Mouse (Mus musculus) heart, postnatal 10 days (tissue): Measurements from ENCODE around the gene Col4a2. TPM values are rescaled to one million over a fixed set of nuclear protein-coding genes. Genes with fewer than 3 reads are reported as not detected.

Experiments used
- DNase-seq, 2 experiments: peaks; one replicate each; pipeline ENCODE4 v3.0.0; 2021
- intact Hi-C: fragments of 180-260 bp; cut with DNase I; formaldehyde crosslinking; loops from one replicate; pipeline ENCODE4 v1.15.1; 2025
- total RNA-seq, 2 experiments: library from RNA; stranded (reverse); gene quantifications; 2 replicates each; pipeline ENCODE4 v1.2.3; 2021

The Col4a2 gene
- total RNA-seq = 100 to 1,000 TPM; 697 to 713 TPM

- peak; percentile 82 to 90 for DNase-seq
- intact Hi-C loops = loop anchor here (1.0 to 5.0 kb wide), 3 partner anchors 35 to 81 kb away; no protein-coding TSS in a partner anchor
These were observed at the start of gene Col4a2, which contains the start of gene Col4a1 for GRCm38 (mm10) chr8:11312349-11313175. Col4a2 (plus strand) TSS chr8:11312805. Col4a1 (minus strand) TSS chr8:11312826.

- intact Hi-C loops = no loop called here
- DNase-seq = no peak
These were observed 48.8 kb upstream of the Col4a2 start for GRCm38 (mm10) chr8:11263848-11264247.

- DNase-seq = no peak
- intact Hi-C loops = no loop called here
These were observed 46.6 kb upstream of the Col4a2 start for GRCm38 (mm10) chr8:11265971-11266370.

- DNase-seq = no peak
- intact Hi-C loops = no loop called here
These were observed 46.1 kb upstream of the Col4a2 start for GRCm38 (mm10) chr8:11266471-11266870.

- intact Hi-C loops = no loop called here
- DNase-seq = no peak
These were observed 43.9 kb upstream of the Col4a2 start for GRCm38 (mm10) chr8:11268753-11269152.

GRCm38 (mm10) chr8:11270826-11271225, 41.8 kb upstream of the Col4a2 start:
- no peak for DNase-seq
- intact Hi-C loops = loop anchor here (10.0 kb wide), 1 partner anchor 284 kb away; the partner anchor contains the start of genes Cars2 and Ing1

GRCm38 (mm10) chr8:11272205-11272604, 40.4 kb upstream of the Col4a2 start:
- intact Hi-C loops = loop anchor here (10.0 kb wide), 1 partner anchor 283 kb away; the partner anchor contains the start of genes Cars2 and Ing1
- DNase-seq = no peak

GRCm38 (mm10) chr8:11273506-11274158, 39.0 kb upstream of the Col4a2 start:
- intact Hi-C loops = loop anchor here (10.0 kb wide), 1 partner anchor 281 kb away; the partner anchor contains the start of genes Cars2 and Ing1
- DNase-seq = peak; percentile 81 to 83

GRCm38 (mm10) chr8:11274415-11274814, 38.2 kb upstream of the Col4a2 start:
- no peak for DNase-seq
- intact Hi-C loops = loop anchor here (10.0 kb wide), 1 partner anchor 280 kb away; the partner anchor contains the start of genes Cars2 and Ing1

GRCm38 (mm10) chr8:11276286-11276685, 36.3 kb upstream of the Col4a2 start:
- no peak for DNase-seq
- intact Hi-C loops = loop anchor here (5.0 to 10.0 kb wide), 2 partner anchors 36 to 279 kb away; partner anchors contain the start of genes Cars2, Col4a1, Col4a2 and Ing1

- peak; percentile 56 to 64 for DNase-seq
- intact Hi-C loops = loop anchor here (5.0 to 10.0 kb wide), 2 partner anchors 35 to 277 kb away; partner anchors contain the start of genes Cars2, Col4a1, Col4a2 and Ing1
These were observed 35.0 kb upstream of the Col4a2 start for GRCm38 (mm10) chr8:11277602-11278051.

GRCm38 (mm10) chr8:11278101-11278611, 34.4 kb upstream of the Col4a2 start:
- intact Hi-C loops = loop anchor here (5.0 to 10.0 kb wide), 2 partner anchors 34 to 277 kb away; partner anchors contain the start of genes Cars2, Col4a1, Col4a2 and Ing1
- DNase-seq = peak; percentile 80 to 82

- no peak for DNase-seq
- intact Hi-C loops = loop anchor here (5.0 to 10.0 kb wide), 2 partner anchors 33 to 275 kb away; partner anchors contain the start of genes Cars2, Col4a1, Col4a2 and Ing1
These were observed 33.2 kb upstream of the Col4a2 start for GRCm38 (mm10) chr8:11279296-11279826.

GRCm38 (mm10) chr8:11280721-11281268, 31.8 kb upstream of the Col4a2 start:
- intact Hi-C loops = no loop called here
- no peak for DNase-seq

GRCm38 (mm10) chr8:11282139-11282538, 30.5 kb upstream of the Col4a2 start:
- intact Hi-C loops = no loop called here
- no peak for DNase-seq

- no peak for DNase-seq
- intact Hi-C loops = no loop called here
These were observed 29.9 kb upstream of the Col4a2 start for GRCm38 (mm10) chr8:11282696-11283095.

GRCm38 (mm10) chr8:11283217-11283616, 29.4 kb upstream of the Col4a2 start:
- intact Hi-C loops = no loop called here
- peak in 1 of 2 experiments; percentile 55 for DNase-seq

- DNase-seq = no peak
- intact Hi-C loops = no loop called here
These were observed 27.2 kb upstream of the Col4a2 start for GRCm38 (mm10) chr8:11285437-11285836.

GRCm38 (mm10) chr8:11287139-11287538, 25.5 kb upstream of the Col4a2 start:
- no peak for DNase-seq
- intact Hi-C loops = no loop called here

GRCm38 (mm10) chr8:11288286-11288685, 24.3 kb upstream of the Col4a2 start:
- no peak for DNase-seq
- intact Hi-C loops = no loop called here
